Mouse (Mus musculus) liver, postnatal 0 days (tissue): ENCODE results near the gene Mapkapk5. TPM values are rescaled to one million over a fixed set of nuclear protein-coding genes. Genes with fewer than 3 reads are reported as not detected.

Experiments
- ATAC-seq: fragments of 200-750 bp; cut with Nextera tagmentation; 2 replicates; pipeline ENCODE4 v1.8.0; 2017; ENCODE audit warnings: mild to moderate bottlenecking, moderate library complexity
- DNase-seq: peaks from one replicate; pipeline ENCODE4 v3.0.0-alpha.2; 2016
- H3K27ac ChIP-seq: fragments of 300-500 bp; sonication (generic); 2 replicates; pipeline ENCODE4 v1.5.1; 2014; ENCODE audit warnings: antibody characterized with exemption, moderate library complexity, mild to moderate bottlenecking, low read depth
- H3K27me3 ChIP-seq: fragments of 300-500 bp; sonication (generic); 2 replicates; pipeline ENCODE4 v1.6.1; 2014; ENCODE audit warnings: low read length, control low read depth, mixed read lengths; ENCODE audit not compliant: insufficient read depth
- H3K36me3 ChIP-seq: fragments of 300-500 bp; sonication (generic); replicated peaks from 2 replicates; pipeline ENCODE4 v1.6.1; 2014; ENCODE audit warnings: mild to moderate bottlenecking, control low read depth, low read length, moderate library complexity, mixed read lengths; ENCODE audit not compliant: insufficient read depth
- H3K4me1 ChIP-seq: fragments of 300-500 bp; sonication (generic); 2 replicates; pipeline ENCODE4 v1.6.1; 2014; ENCODE audit warnings: antibody characterized with exemption, mild to moderate bottlenecking, control low read depth; ENCODE audit not compliant: insufficient read depth
- H3K4me2 ChIP-seq: fragments of 300-500 bp; sonication (generic); 2 replicates; pipeline ENCODE4 v1.6.1; 2014; ENCODE audit warnings: low read depth, mild to moderate bottlenecking, low read length, moderate library complexity, mixed read lengths
- H3K4me3 ChIP-seq: fragments of 300-500 bp; sonication (generic); 2 replicates; pipeline ENCODE4 v1.5.1; 2014; ENCODE audit warnings: low read depth, low read length
- H3K9ac ChIP-seq: fragments of 300-500 bp; sonication (generic); replicated peaks from 2 replicates; pipeline ENCODE4 v1.6.1; 2014; ENCODE audit warnings: mild to moderate bottlenecking, moderate library complexity
- H3K9me3 ChIP-seq: fragments of 300-500 bp; sonication (generic); 2 replicates; pipeline ENCODE4 v1.6.1; 2016; ENCODE audit warnings: mild to moderate bottlenecking, control low read depth, low read length, mixed read lengths
- CTCF ChIP-seq: sonication (generic); IDR thresholded peaks from 2 replicates; pipeline ENCODE4 v1.5.1; 2016; ENCODE audit warnings: antibody characterized with exemption, low read depth
- EP300 ChIP-seq: IDR thresholded peaks from 2 replicates; pipeline ENCODE4 v1.6.1; 2016; ENCODE audit warnings: antibody characterized with exemption, low read depth, mild to moderate bottlenecking
- WGBS: fragments of 180-500 bp; shearing (Covaris S2); extraction: QIAGEN DNeasy Blood & Tissue Kit; methylation state at CpG from one replicate; pipeline ENCODE4 v1.1.7; 2014; ENCODE audit not compliant: insufficient replicate concordance; 5-methylcytosine and 5-hydroxymethylcytosine counted together
- polyA plus RNA-seq: library from polyadenylated mRNA; unstranded; fragments of >200 nt; fragmentation: Nextera tagmentation; extraction: Ambion mirVana; gene quantifications from 2 replicates; pipeline ENCODE4 v1.2.1, GENCODE M21; 2015

Gene Mapkapk5
- 15.5 and 18.1 TPM in 2 replicates for polyA plus RNA-seq

- peak; percentile 97 for DNase-seq
- Histone ChIP-seq H3K4me2 (peak within 1 kb of the TSS; percentile 71), H3K9ac (peak within 1 kb of the TSS; percentile 89), H3K9me3 (no peaks in the 10 kb centered on the region), H3K27ac (peak within 1 kb of the TSS; percentile 93), H3K36me3 (no peaks in the 10 kb centered on the region), H3K4me1 (peaks cover 18% of the 10 kb centered on the region), H3K4me3 (peak within 1 kb of the TSS; percentile 75), H3K27me3 (no peaks in the 10 kb centered on the region)
- 1% methylated on average over 45 of the region's 55 CpGs for WGBS
- no peak for TF ChIP-seq CTCF
- TF ChIP-seq EP300, result no peak; the same call in 1 of the 2 replicates
- ATAC-seq, result peak; percentile 94
Observed at GRCm38 (mm10) chr5:121545793-121546529, at the start of gene Mapkapk5. Gene Mapkapk5, minus strand, starts transcription at chr5:121545905.

- H3K4me1 ChIP-seq, result peaks cover 39% of the 10 kb centered on the region
- H3K36me3 ChIP-seq, result peaks cover 3% of the 10 kb centered on the region; the same call in 1 of the 2 replicates
- no peaks in the 10 kb centered on the region for H3K9me3 ChIP-seq
- DNase-seq, result no peak
- 67% methylated on average over 6 of the region's 6 CpGs for WGBS
- H3K4me3 ChIP-seq, result no peak overlapping the region
- H3K9ac ChIP-seq, result no peak overlapping the region
- H3K27ac ChIP-seq, result no peak overlapping the region
- TF ChIP-seq EP300, result no peak
- no peak for TF ChIP-seq CTCF
- H3K27me3 ChIP-seq, result no peaks in the 10 kb centered on the region
- ATAC-seq, result no peak
- no peak overlapping the region for H3K4me2 ChIP-seq
Observed at GRCm38 (mm10) chr5:121594714-121595313, 49.1 kb upstream of the Mapkapk5 start.

- DNase-seq, result peak; percentile 92
- H3K4me1 ChIP-seq, result peaks cover 39% of the 10 kb centered on the region
Observed at GRCm38 (mm10) chr5:121593451-121594401, 48.0 kb upstream of the Mapkapk5 start, which contains the start of gene Aldh2. Gene Aldh2, minus strand, starts transcription at chr5:121593824.

GRCm38 (mm10) chr5:121592816-121593407 lies 47.2 kb upstream of the Mapkapk5 start:
- peaks cover 42% of the 10 kb centered on the region for H3K4me1 ChIP-seq
- no peak for DNase-seq
- H3K27ac ChIP-seq, result peak overlapping the region; percentile 98
- ATAC-seq, result peak; percentile 27
- peaks cover 3% of the 10 kb centered on the region; the same call in 1 of the 2 replicates for H3K36me3 ChIP-seq
- H3K27me3 ChIP-seq, result no peaks in the 10 kb centered on the region
- WGBS, result 4% methylated on average over 33 of the region's 33 CpGs
- peak overlapping the region; percentile 98 for H3K4me2 ChIP-seq
- peak overlapping the region; percentile 96 for H3K9ac ChIP-seq
- TF ChIP-seq CTCF (no peak), EP300 (no peak)
- no peaks in the 10 kb centered on the region for H3K9me3 ChIP-seq
- peak overlapping the region; percentile 85 for H3K4me3 ChIP-seq

More at GRCm38 (mm10) chr5:121593451-121594401, 48.0 kb upstream of the Mapkapk5 start, which contains the start of gene Aldh2:
- Histone ChIP-seq H3K9me3 (no peaks in the 10 kb centered on the region), H3K27me3 (no peaks in the 10 kb centered on the region), H3K36me3 (peaks cover 3% of the 10 kb centered on the region; the same call in 1 of the 2 replicates), H3K4me3 (peak within 1 kb of the TSS; percentile 85), H3K9ac (peak within 1 kb of the TSS; percentile 96), H3K4me2 (peak within 1 kb of the TSS; percentile 98), H3K27ac (peak within 1 kb of the TSS; percentile 98)
- ATAC-seq, result peak; percentile 86
- WGBS, result 3% methylated on average over 47 of the region's 47 CpGs
- TF ChIP-seq EP300 (no peak), CTCF (peak; percentile 42)

- peak; percentile 33 for DNase-seq
Observed at GRCm38 (mm10) chr5:121592064-121592815, 46.5 kb upstream of the Mapkapk5 start.

More at GRCm38 (mm10) chr5:121592064-121592815, 46.5 kb upstream of the Mapkapk5 start:
- Histone ChIP-seq H3K4me1 (peaks cover 47% of the 10 kb centered on the region), H3K27ac (peak overlapping the region; percentile 98), H3K27me3 (no peaks in the 10 kb centered on the region), H3K36me3 (peaks cover 3% of the 10 kb centered on the region; the same call in 1 of the 2 replicates), H3K9me3 (no peaks in the 10 kb centered on the region), H3K4me3 (peak overlapping the region; percentile 85), H3K4me2 (peak overlapping the region; percentile 98), H3K9ac (peak overlapping the region; percentile 96)
- TF ChIP-seq CTCF, result no peak
- no peak for ATAC-seq
- 37% methylated on average over 11 of the region's 11 CpGs for WGBS
